Mouse (Mus musculus): ENCODE measurements around the gene Hoxd11. TPM values are rescaled to one million over a fixed set of nuclear protein-coding genes. Genes with fewer than 3 reads are reported as not detected.

Hoxd11 gene
- total RNA-seq (2021) = not detected

GRCm38 (mm10) chr2:74678891-74679595 lies at the start of gene Hoxd11:
TSS of gene Hoxd11 (plus strand) at chr2:74679557.
- intact Hi-C loops (cut with DNase I) = no loop called here
- DNase-seq = no peak

DNA sequence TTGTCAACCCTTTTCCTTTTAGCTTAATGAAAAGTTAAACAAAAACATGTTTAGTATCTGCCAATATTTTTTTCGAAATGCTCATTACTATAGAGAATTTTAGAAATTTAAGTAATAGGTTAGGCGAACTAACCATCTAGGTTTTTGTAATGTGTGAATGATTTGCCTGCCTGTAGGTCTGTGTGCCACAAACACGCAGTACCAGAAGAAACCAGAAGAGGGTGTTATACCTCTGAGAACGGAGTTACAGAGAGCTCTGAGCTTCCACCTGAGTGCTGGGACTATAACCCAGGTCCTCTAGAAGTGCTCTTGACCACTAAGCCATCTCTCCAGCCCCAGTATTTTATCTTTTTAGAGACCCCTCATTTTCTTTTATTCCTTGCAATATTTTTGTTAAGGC lies 43.9 kb upstream of the Hoxd11 start:
- intact Hi-C loops (cut with DNase I) = no loop called here
- no peak for DNase-seq

DNA sequence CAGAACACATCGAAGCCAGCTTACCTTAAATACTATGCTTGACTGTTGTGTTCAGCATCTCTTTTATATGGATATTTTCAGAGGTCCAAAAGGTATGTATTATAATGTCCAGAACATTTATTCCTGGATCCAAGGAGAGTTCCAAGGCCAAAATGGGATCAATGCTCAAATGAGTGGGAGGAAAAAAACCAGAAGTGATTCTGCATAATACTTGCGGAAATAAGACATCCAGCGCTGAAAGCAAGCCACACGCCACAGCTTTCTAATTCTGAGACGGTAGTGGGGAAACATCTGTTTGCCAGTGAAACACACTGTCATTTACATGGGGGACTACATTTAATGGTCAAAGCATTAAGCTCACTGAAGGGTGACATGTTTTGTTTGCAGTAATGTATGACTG lies 36.9 kb upstream of the Hoxd11 start:
- intact Hi-C loops (cut with DNase I) = no loop called here
- DNase-seq = no peak

DNA sequence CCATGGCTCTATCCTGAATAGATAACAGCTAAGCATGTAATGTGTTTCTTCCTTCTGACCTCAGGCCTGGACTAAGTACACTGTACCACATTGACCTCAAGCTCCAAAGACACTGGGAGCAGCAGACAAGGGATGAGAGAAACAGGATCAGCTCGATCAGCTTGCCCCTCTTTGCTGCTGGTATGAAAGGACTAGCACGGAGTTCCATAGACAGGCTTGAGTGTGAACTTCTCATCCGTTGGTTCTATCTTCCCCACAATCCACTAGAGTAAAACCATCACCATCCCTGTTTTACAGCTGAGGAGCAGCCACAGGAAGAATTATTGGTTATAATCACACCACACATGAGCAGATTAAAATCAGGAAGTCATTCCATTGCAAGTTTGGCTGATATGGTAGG lies 33.7 kb upstream of the Hoxd11 start:
- DNase-seq = no peak
- intact Hi-C loops (cut with DNase I) = no loop called here

DNA sequence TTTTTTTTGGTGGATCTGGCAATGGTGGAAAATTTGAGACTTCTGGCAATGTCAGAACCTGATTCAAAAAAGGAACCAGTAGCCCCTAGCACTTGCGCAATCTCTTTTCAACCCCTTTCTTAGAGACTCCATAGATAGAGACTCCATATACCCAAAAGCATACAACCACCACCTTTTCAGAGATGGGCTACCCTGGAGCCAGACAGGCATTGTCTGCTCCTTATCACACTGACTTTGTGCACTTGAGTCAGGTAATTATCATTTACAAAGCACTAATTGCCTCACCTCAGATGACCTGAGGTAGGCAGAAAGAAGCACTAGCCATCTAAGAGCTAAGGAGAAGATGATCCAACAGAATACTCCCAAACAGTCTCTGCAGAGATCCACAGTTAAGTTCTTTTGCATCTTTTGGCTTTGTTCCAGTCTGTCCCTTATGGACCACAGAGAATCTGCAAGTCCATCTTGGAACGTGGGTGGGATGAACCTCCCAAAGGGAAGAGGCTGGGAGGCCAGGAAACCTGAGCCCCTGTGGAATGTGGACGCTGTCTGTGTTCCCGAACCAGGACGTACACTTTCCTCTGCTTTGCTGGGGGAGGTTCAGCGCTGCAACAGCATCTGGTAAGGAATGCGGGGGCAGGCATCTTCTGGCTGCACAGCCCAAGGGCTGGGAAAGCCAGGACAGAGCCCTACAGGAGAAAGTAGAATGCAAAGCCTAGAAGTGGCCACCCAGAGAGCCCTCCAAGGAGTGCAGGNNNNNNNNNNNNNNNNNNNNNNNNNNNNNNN lies 32.1 kb upstream of the Hoxd11 start:
- intact Hi-C loops (cut with DNase I) = no loop called here

GRCm38 (mm10) chr2:74652996-74653340 lies 26.4 kb upstream of the Hoxd11 start:
- no peak for DNase-seq
- intact Hi-C loops (cut with DNase I) = loop anchor here (5.0 kb wide), 1 partner anchor 1376 kb away; no protein-coding TSS in a partner anchor

More for the DNA sequence above, 32.1 kb upstream of the Hoxd11 start:
- DNase-seq = no peak

DNA sequence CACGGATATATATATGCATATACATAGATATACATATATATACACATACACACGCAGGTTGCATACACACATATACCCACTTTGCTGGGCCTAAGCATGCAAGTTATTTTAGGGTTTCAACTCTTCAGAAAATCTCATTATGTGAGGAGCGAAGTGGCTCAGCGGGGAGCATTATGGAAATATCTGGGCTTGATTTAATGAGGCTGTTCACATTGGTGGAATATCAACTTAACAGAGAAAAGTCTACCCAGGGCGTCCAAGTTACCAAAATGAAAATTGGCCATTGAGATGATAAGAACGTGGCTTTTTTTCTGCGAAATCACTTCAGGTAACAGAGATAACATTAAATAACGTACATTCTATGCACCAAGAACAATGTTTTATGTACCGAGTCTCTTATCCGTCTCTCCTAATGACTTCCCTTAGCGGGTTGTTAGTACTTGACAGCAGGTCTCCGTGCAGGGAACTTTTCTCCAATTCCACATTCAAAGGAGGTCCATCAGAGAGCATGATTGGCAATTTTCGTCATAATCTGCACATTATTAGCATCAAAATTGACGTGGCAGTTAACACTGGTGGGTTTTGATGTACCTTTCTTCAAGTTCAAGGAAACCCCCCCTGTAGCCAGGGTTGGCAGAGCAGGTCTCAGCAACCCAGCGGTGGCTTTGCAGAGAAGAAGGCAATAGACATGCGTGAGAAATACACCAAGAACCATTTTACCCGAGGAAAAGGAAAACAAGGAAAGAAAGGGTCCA lies 25.4 kb upstream of the Hoxd11 start:
- peak in 1 of 2 experiments; percentile 30 for DNase-seq
- intact Hi-C loops (cut with DNase I) = loop anchor here (5.0 kb wide), 1 partner anchor 1377 kb away; no protein-coding TSS in a partner anchor

DNA sequence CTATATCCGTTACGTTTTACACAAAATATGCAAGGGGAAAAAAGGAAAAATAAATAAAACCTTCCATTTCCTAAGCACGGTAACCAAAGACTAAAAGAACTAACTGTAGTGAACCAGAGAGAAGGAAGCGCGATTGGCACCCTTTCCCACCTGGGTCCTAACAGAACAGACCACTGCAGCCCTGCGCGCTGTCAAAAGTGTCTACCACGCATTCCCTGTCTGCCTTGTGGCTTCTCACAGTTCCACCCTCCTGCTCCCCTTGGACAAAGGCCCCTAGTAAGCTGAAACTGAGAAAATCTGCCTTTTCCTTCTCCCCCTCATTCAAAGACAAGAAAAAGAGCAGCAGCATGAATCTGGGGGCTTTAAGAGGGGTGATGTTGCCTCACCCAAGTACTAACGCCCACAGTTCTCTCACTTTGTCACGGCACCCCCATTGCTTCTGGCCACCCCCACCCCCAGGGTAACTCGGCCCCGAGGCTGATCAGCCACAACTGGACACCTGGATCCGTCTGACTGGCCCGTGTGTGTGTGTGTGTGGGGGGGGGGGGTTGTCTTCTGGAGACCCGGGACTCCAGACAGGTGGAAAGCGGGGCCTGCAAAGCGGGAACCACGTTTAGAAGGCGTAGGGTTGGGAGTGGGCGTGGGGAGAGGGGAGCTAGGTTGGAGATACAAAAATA lies 24.5 kb upstream of the Hoxd11 start:
- no peak for DNase-seq
- intact Hi-C loops (cut with DNase I) = loop anchor here (5.0 kb wide), 1 partner anchor 1378 kb away; no protein-coding TSS in a partner anchor

DNA sequence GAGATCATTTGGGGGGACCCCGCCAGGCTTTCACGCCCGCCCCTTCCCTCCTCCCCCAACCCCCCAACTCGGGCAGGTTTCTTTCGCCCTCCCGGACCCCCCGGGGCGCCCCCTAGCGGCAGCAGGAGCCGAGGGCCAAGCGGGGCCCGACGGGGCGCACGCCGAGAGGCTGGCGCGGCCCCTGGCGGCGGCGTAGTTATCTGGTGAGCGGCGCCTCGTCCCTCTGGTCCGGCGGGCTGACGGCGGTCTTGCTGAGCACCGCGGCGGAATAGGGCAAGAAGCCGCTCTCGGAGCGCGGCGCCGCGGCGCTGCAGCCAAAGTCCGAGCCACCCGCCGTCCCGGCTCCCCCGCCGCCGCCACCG lies 24.0 kb upstream of the Hoxd11 start:
- intact Hi-C loops (cut with DNase I) = no loop called here
- peak in 1 of 2 experiments; percentile 51 for DNase-seq

DNA sequence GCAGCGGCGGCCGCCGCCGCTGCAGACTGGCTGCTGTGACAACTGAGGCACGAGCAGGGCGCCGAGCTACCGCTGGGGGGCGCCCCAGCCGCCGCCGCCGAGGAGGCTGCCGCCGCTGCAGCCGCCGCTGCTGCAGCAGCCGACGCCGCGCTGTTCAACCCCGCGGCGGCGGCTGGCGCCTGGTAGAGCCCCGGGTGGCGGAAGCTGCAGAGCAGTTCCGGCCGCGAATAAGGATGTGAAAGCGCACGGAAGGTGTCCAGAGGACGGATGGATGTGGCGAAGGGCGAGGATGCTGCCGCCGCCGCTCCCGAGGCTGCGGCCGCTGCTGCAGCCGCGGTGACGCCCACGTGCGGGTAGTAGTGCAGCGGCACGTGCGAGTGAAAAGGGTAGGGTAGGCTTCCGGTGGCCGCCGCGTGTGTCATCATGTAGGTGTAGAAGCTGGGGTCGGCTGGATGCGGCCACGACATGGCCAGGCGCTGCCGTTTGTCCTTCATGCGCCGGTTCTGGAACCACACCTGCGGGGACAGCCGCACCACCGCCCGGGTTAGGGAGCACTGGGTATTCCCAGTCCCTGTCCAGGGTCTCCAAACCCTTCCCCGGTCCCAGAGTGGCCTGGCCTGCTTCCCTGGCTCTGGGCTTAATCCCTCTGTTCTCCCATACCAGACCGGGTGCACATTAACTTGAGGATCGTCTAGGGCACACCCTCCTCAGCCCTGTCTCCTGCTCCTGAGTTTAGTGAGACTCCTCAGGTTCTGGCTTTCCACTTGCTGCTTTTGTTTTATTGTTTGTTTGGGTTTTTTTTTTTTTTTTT lies 23.3 kb upstream of the Hoxd11 start:
- intact Hi-C loops (cut with DNase I) = no loop called here
- DNase-seq = peak; percentile 8 to 18

DNA sequence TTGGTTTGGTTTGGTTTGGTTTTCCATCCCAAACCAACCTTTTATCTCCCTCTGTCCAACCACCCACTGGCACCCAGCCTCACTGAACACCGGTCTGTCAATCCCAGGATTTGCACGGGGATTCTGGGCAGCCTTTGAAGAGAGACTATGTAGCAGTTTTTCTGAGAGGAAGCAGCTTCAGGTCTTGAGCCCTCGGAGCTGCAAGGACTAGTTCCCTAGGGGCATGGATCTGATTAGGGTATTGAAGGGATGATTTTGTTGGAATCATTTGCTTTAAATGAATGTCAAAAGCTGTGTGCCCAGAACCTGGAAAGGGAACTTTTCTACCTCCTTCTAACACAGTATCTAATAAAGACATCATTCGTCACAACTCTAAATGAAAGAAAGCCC lies 22.7 kb upstream of the Hoxd11 start:
- intact Hi-C loops (cut with DNase I) = no loop called here
- DNase-seq = peak; percentile 19 to 25

- intact Hi-C loops (cut with DNase I) = no loop called here
- peak; percentile 40 to 46 for DNase-seq
These were observed 21.9 kb upstream of the Hoxd11 start for GRCm38 (mm10) chr2:74657251-74658023.

DNA sequence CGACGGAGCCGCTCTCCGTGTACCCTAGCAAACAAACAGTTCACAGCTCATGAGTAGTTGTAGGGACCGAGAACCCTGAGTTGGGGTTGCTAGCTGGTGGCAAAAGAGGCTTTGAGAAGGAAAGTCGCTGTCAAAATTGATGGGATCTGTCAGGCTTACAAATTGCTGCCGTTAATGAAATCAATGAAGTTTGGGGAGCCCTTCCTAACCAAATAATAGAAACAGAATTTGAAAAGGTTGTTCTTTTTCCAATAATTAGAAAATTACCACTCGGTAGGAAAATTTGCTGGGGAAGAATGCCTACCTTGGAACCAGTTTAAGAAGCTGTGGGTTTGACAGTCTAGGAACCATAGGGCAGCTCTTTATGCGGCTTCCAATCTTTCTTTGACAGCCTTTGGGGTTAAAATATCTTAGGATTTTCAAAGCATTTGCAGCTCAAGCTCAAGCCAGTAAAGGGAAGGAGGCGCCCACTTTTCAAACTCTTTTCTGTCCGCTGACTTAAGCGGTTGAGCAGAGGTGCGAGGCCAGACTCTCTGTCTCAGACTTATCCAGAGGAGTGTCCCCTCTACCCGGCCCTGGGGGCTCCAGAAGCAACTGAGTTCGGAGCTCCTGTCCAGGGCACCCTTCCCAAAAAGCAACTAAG lies 21.2 kb upstream of the Hoxd11 start:
- DNase-seq = peak in 1 of 2 experiments; percentile 27
- intact Hi-C loops (cut with DNase I) = no loop called here

DNA sequence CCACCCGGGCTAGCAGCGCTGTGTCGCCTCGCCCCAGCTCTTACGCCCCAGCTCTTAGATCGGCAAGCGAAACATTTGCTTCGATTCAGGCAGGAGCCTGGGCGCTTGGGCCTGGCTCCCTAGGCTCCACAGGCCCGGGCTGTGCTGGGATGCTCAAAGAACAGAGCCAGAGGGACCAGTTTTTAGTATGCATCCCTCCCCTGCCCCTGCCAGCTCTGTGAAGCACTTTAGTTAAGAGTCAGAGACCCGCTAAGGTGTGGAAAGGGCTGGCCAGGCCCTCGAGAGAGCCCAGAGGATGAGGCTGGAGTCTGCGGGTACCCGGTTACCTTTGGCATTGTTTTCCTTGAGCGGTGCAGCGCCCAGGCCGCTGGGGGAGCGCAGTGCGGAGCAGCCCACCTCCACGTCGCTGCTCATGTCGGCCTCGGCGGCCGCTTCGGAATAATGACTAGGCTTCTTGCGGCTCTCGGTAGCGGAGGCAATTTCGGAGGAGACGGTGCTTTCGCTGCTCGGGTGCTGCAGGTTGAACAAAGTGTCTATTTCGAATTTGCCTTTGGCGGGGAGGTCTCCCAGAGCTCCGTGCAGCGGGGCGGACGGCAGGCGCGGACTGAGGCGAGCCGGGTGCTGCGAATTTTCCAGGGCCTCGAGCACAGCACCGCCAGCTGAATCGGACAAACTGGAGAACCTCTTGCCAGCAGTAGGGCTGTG lies 20.5 kb upstream of the Hoxd11 start:
- peak; percentile 36 to 39 for DNase-seq
- intact Hi-C loops (cut with DNase I) = no loop called here

DNA sequence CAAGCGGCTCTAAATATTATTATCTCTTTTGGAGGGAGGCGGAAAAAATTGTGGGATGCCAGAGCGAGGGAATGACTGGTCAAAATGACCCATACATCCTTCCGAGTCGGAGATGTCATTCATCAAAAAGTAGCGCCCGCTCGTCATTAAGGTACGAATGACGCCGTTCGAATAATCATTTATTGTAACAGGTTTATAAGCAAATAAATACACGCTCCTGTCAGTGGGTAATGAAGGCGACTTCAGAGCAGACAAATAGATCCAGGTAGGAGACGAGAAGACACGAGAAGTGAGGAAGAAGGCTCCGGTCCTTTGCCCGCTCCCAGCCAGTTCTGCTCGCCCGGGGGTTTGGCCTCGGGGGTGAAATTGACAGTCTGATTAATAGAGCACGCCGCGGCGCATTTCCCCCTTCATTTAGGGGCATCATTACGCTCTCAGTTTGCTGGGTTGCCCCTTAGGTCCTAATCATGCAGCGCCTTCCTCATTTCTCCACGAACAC lies 19.8 kb upstream of the Hoxd11 start, which contains the start of gene Evx2:
Gene Evx2 (minus strand): TSS at position 51 of the 499 bp plus-strand sequence.
- peak in 1 of 2 experiments; percentile 31 for DNase-seq
- intact Hi-C loops (cut with DNase I) = loop anchor here (5.0 kb wide), 1 partner anchor 692 kb away; no protein-coding TSS in a partner anchor

- intact Hi-C loops (cut with DNase I) = loop anchor here (5.0 kb wide), 1 partner anchor 693 kb away; no protein-coding TSS in a partner anchor
- DNase-seq = peak in 1 of 2 experiments; percentile 2
These were observed 18.7 kb upstream of the Hoxd11 start for GRCm38 (mm10) chr2:74660421-74661375.
